Mouse (Mus musculus): ENCODE measurements around the gene Sik2. TPM values are rescaled to one million over a fixed set of nuclear protein-coding genes. Genes with fewer than 3 reads are reported as not detected.
A peak's percentile ranks its signal among the peaks of the same experiment; 100 is the strongest.

Gene Sik2
- polyA plus RNA-seq, 1 experiment, result 12.5 TPM

DNA sequence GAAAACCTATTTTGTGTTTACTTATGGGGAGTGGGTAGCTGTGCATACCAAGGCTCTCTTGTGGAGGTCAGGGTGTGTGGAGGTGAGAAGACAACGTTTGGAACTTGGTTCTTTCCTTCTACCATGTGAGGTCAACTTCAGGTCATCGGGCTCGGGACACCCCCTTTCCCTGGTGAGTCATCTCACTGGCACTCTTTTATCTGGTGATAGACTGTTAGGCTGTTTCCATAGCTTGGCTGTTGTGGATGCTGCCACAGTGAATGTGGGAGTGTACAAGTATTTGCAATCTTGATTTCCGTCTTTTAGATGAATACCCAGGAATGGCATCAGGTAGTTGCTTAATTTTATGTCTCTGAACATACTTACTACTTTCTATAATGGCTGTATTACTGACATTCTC is 6.9 kb upstream of the Sik2 start:
- 46% methylated on average over 4 of the region's 4 CpGs for WGBS
- Histone ChIP-seq H3K36me3 (ENCODE audit: control insufficient read depth, insufficient read depth, low read length) (no peaks in the 10 kb centered on the region), H3K27me3 (ENCODE audit: control insufficient read depth, insufficient read depth, low read length) (no peaks in the 10 kb centered on the region), H3K4me1 (ENCODE audit: control insufficient read depth, insufficient read depth, insufficient read length) (peaks cover 2% of the 10 kb centered on the region; the same call in 1 of the 2 replicates), H3K4me3 (ENCODE audit: extremely low read depth, insufficient read depth, insufficient read length) (no peak overlapping the region), H3K27ac (ENCODE audit: insufficient read depth, low read length) (no peak overlapping the region)
- no peak for DNase-seq (ENCODE audit: low read depth in 1 of 2, low spot score in 2 of 2)
- TF ChIP-seq POLR2A (IDR thresholded peaks at IDR 0.05; ENCODE audit: low read depth, low read length) (no peak), CTCF (IDR thresholded peaks at IDR 0.05; ENCODE audit: extremely low read depth, insufficient read depth, insufficient read length, insufficient replicate concordance) (no peak)

DNA sequence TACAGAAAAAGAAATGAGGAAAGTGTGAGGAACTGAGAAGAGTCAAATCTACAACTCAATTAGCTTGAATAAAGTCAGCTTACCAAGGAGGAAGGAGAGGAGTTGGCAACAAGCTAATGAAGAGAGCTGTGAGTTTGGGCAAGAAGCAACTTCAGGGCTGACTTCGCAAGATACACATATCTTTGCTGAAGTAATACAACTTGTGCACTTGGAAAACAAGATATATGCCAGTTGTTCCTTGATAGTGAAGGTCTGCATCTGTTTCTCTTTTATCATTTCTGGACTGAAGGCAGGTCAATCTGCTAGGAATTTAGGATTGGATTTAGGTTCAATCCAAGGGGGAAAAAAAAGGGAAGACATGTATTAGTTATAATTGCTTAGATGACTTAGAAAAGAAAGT is 4.8 kb upstream of the Sik2 start:
- DNase-seq (ENCODE audit: low read depth in 1 of 2, low spot score in 2 of 2), result no peak
- Histone ChIP-seq H3K27ac (ENCODE audit: insufficient read depth, low read length) (no peak overlapping the region), H3K27me3 (ENCODE audit: control insufficient read depth, insufficient read depth, low read length) (no peaks in the 10 kb centered on the region), H3K36me3 (ENCODE audit: control insufficient read depth, insufficient read depth, low read length) (no peaks in the 10 kb centered on the region), H3K4me1 (ENCODE audit: control insufficient read depth, insufficient read depth, insufficient read length) (no peaks in the 10 kb centered on the region; the same call in 1 of the 2 replicates), H3K4me3 (ENCODE audit: extremely low read depth, insufficient read depth, insufficient read length) (no peak overlapping the region)
- TF ChIP-seq CTCF (IDR thresholded peaks at IDR 0.05; ENCODE audit: extremely low read depth, insufficient read depth, insufficient read length, insufficient replicate concordance), result no peak
- no peak for TF ChIP-seq POLR2A (IDR thresholded peaks at IDR 0.05; ENCODE audit: low read depth, low read length)
- 80% methylated on average over 1 of the region's 1 CpGs for WGBS

DNA sequence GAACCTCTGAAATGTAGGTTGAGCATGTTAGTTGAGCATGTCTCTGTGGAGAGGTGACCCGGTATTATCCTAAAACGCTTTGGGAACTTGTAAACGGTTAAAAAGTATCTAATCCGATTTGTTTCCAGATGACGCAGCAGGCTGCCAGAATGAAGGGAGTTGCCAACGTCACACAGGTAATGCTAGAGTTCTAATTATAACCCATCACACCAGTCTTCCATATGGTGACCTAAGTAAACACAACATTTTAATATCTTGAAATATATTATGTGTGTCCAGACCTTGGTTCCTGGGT is 730 bp upstream of the Sik2 start:
- Histone ChIP-seq H3K27ac (ENCODE audit: insufficient read depth, low read length) (no peak overlapping the region), H3K4me1 (ENCODE audit: control insufficient read depth, insufficient read depth, insufficient read length) (no peaks in the 10 kb centered on the region; the same call in 1 of the 2 replicates), H3K27me3 (ENCODE audit: control insufficient read depth, insufficient read depth, low read length) (no peaks in the 10 kb centered on the region), H3K36me3 (ENCODE audit: control insufficient read depth, insufficient read depth, low read length) (no peaks in the 10 kb centered on the region), H3K4me3 (ENCODE audit: extremely low read depth, insufficient read depth, insufficient read length) (no peak overlapping the region)
- WGBS, result 25% methylated on average over 6 of the region's 6 CpGs
- TF ChIP-seq POLR2A (IDR thresholded peaks at IDR 0.05; ENCODE audit: low read depth, low read length), result no peak
- no peak for TF ChIP-seq CTCF (IDR thresholded peaks at IDR 0.05; ENCODE audit: extremely low read depth, insufficient read depth, insufficient read length, insufficient replicate concordance)
- DNase-seq (ENCODE audit: low read depth in 1 of 2, low spot score in 2 of 2), result no peak

DNA sequence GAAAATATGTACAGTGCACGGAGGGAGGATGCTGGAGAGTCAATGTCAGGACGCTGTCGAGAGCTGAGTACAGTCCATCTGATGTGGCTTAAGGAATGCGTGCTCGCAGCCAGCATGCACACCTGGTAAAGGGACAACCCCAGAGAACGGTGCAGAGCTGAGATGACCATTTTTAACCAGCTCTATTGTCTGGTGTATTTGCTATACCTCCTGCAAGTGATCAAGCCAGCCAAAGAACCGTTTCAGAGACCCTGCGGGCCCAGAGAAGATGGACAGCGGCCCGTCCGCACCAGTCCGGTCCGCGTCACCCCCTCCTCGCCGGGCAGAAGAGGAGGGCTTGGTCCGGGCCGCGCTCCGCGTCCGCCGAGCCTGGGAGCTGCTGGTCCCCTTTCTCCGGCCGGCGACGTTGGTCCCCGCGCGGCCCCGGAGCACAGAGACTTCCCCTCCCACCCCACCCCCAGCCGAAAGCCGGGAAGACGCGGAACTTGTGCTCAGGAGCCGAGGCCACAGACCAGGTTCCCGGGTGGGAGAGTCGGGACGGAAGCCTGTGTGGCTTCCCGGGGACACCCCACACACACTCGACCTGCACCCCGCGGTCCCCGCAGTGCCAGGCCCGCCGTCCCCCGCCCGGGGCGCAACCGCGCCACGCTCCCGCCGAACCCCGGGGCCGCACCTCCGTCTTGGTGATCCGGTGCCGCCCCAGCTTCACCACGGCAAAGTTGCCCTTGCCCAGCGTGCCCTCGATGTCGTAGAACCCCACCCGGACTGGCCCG is 619 bp downstream of the Sik2 start:
- no peaks in the 10 kb centered on the region; the same call in 1 of the 2 replicates for H3K4me1 ChIP-seq (ENCODE audit: control insufficient read depth, insufficient read depth, insufficient read length)
- under 1% methylated on average over 65 of the region's 65 CpGs for WGBS
- H3K27ac ChIP-seq (ENCODE audit: insufficient read depth, low read length), result peak overlapping the region; percentile 96
- H3K27me3 ChIP-seq (ENCODE audit: control insufficient read depth, insufficient read depth, low read length), result no peaks in the 10 kb centered on the region
- H3K36me3 ChIP-seq (ENCODE audit: control insufficient read depth, insufficient read depth, low read length), result no peaks in the 10 kb centered on the region
- TF ChIP-seq POLR2A (IDR thresholded peaks at IDR 0.05; ENCODE audit: low read depth, low read length) (no peak), CTCF (IDR thresholded peaks at IDR 0.05; ENCODE audit: extremely low read depth, insufficient read depth, insufficient read length, insufficient replicate concordance) (no peak)
- peak overlapping the region; percentile 97 for H3K4me3 ChIP-seq (ENCODE audit: extremely low read depth, insufficient read depth, insufficient read length)
- no peak for DNase-seq (ENCODE audit: low read depth in 1 of 2, low spot score in 2 of 2)

GRCm38 (mm10) chr9:51007726-51008067 is 1.2 kb downstream of the Sik2 start:
- DNase-seq (ENCODE audit: low read depth in 1 of 2, low spot score in 2 of 2), result no peak
- peak overlapping the region; percentile 97; the same call in 1 of the 2 replicates for H3K4me3 ChIP-seq (ENCODE audit: extremely low read depth, insufficient read depth, insufficient read length)
- H3K4me1 ChIP-seq (ENCODE audit: control insufficient read depth, insufficient read depth, insufficient read length), result no peaks in the 10 kb centered on the region; the same call in 1 of the 2 replicates
- H3K36me3 ChIP-seq (ENCODE audit: control insufficient read depth, insufficient read depth, low read length), result no peaks in the 10 kb centered on the region
- no peak overlapping the region for H3K27ac ChIP-seq (ENCODE audit: insufficient read depth, low read length)
- TF ChIP-seq POLR2A (IDR thresholded peaks at IDR 0.05; ENCODE audit: low read depth, low read length) (no peak), CTCF (IDR thresholded peaks at IDR 0.05; ENCODE audit: extremely low read depth, insufficient read depth, insufficient read length, insufficient replicate concordance) (no peak)
- no peaks in the 10 kb centered on the region for H3K27me3 ChIP-seq (ENCODE audit: control insufficient read depth, insufficient read depth, low read length)
- WGBS, result 14% methylated on average over 10 of the region's 10 CpGs

DNA sequence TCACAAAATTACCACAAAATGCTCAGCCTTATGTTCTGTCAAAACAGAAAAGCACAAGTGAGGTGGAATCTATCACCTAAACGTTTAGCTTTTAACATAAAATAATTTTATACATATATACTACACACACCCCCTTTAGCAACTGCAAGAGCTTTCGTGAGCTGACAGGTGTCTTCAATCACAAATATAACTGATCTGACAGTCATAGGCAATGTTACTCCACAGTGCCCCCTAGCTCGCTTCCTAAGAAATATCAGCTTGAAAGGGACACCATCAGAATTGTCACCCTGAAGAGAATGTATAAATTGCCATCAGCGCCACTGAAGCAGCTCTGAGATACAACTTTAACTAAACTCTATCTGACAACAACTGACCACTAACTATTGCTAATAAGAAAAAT is 2.0 kb downstream of the Sik2 start:
- H3K4me1 ChIP-seq (ENCODE audit: control insufficient read depth, insufficient read depth, insufficient read length), result no peaks in the 10 kb centered on the region; the same call in 1 of the 2 replicates
- H3K36me3 ChIP-seq (ENCODE audit: control insufficient read depth, insufficient read depth, low read length), result no peaks in the 10 kb centered on the region
- no peak overlapping the region for H3K4me3 ChIP-seq (ENCODE audit: extremely low read depth, insufficient read depth, insufficient read length)
- no peaks in the 10 kb centered on the region for H3K27me3 ChIP-seq (ENCODE audit: control insufficient read depth, insufficient read depth, low read length)
- peak; percentile 64 to 70 for DNase-seq (ENCODE audit: low read depth in 1 of 2, low spot score in 2 of 2)
- TF ChIP-seq CTCF (IDR thresholded peaks at IDR 0.05; ENCODE audit: extremely low read depth, insufficient read depth, insufficient read length, insufficient replicate concordance), result peak; percentile 4; the same call in 1 of the 2 replicates
- TF ChIP-seq POLR2A (IDR thresholded peaks at IDR 0.05; ENCODE audit: low read depth, low read length), result no peak
- H3K27ac ChIP-seq (ENCODE audit: insufficient read depth, low read length), result no peak overlapping the region
- WGBS, result 7% methylated on average over 4 of the region's 4 CpGs

DNA sequence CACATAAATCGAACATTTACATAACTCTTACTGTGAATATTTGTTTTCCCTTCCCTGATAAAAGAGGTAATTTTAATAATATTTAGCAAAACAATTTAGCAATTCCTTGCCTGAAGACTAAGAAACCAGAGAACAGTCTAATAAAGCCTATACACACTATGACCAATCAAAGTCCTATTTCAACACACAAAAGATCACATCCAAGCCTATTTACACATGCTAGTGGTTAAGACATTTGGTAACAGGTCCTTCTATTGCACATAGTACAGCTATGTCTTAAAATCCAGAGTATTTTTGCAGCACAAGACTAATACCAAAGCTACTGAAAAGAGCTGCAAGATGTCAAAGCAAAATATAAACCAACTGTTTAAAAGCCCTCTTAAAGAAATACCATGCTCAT is 4.8 kb downstream of the Sik2 start:
- DNase-seq (ENCODE audit: low read depth in 1 of 2, low spot score in 2 of 2), result no peak

More for the DNA sequence above, 4.8 kb downstream of the Sik2 start:
- WGBS, result 85% methylated on average over 1 of the region's 1 CpGs
- Histone ChIP-seq H3K4me3 (ENCODE audit: extremely low read depth, insufficient read depth, insufficient read length) (no peak overlapping the region), H3K27me3 (ENCODE audit: control insufficient read depth, insufficient read depth, low read length) (no peaks in the 10 kb centered on the region), H3K27ac (ENCODE audit: insufficient read depth, low read length) (no peak overlapping the region), H3K36me3 (ENCODE audit: control insufficient read depth, insufficient read depth, low read length) (peaks cover 3% of the 10 kb centered on the region; the same call in 1 of the 2 replicates), H3K4me1 (ENCODE audit: control insufficient read depth, insufficient read depth, insufficient read length) (no peaks in the 10 kb centered on the region; the same call in 1 of the 2 replicates)
- no peak for TF ChIP-seq CTCF (IDR thresholded peaks at IDR 0.05; ENCODE audit: extremely low read depth, insufficient read depth, insufficient read length, insufficient replicate concordance)
- TF ChIP-seq POLR2A (IDR thresholded peaks at IDR 0.05; ENCODE audit: low read depth, low read length), result no peak

Data from spleen, adult 2 months (tissue).